Mouse (Mus musculus) mature B cell (primary cell): ENCODE results near the gene Vmn2r84.
"Not testable (repeated sequence)": the region's sequence is repeated elsewhere in the genome, so short reads cannot be mapped to it uniquely, and the experiment has no call there.

ENCODE experiments used
- in situ Hi-C: fragments of 300-500 bp; cut with MboI; formaldehyde crosslinking; loops from 2 replicates; pipeline ENCODE4 v1.14.3; 2019

The Vmn2r84 gene

GRCm38 (mm10) chr10:130394232-130394631 lies at the start of gene Vmn2r84:
Gene Vmn2r84, minus strand, starts transcription at chr10:130394332.
- in situ Hi-C loops = no loop called here

- in situ Hi-C loops = not testable (repeated sequence)
These were observed 40.2 kb upstream of the Vmn2r84 start for GRCm38 (mm10) chr10:130434185-130434898.

- in situ Hi-C loops = not testable (repeated sequence)
These were observed 35.5 kb upstream of the Vmn2r84 start, which contains the start of gene Vmn2r85 for GRCm38 (mm10) chr10:130429603-130430002. Gene Vmn2r85, minus strand, starts transcription at chr10:130429703.

DNA sequence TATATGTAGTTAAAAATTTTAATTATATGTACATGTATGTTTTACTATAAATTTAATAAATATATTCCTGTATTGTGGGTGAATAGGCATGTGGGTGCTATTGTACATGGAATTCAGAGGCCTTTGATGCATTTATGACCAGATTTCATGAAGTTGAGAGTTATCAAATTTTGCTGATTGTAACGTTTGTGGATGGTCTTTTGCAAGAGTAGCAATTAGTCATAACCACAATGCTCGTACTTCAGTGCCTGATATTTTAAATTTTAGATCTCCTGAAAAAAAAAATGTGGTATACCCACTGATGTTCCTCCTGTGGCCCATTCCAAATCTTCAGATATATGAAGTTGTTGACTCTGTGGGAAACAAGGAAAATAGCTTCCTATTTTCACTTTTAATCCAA lies 28.2 kb upstream of the Vmn2r84 start:
- in situ Hi-C loops = not testable (repeated sequence)

DNA sequence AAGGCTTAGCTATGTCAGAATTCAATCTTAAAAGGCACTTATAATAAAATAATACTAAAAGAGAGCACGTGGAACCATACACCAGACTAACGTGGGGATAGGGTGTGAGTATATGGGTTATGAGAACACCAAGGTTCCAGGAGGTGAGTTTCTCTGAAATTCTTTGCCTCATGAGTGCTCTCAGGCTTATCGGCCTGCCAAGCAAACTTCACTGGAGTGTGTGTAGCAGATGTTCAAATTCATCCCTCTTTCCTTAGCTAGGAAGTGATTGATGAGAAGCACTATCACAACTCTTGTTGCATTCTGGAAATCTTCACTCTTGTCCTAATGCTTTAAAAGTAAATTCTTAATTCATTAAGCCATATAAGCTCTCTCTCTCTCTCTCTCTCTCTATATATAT lies 26.3 kb upstream of the Vmn2r84 start:
- in situ Hi-C loops = no loop called here

GRCm38 (mm10) chr10:130419954-130420353 lies 25.8 kb upstream of the Vmn2r84 start:
- in situ Hi-C loops = not testable (repeated sequence)

GRCm38 (mm10) chr10:130416352-130416751 lies 22.2 kb upstream of the Vmn2r84 start:
- in situ Hi-C loops = not testable (repeated sequence)

DNA sequence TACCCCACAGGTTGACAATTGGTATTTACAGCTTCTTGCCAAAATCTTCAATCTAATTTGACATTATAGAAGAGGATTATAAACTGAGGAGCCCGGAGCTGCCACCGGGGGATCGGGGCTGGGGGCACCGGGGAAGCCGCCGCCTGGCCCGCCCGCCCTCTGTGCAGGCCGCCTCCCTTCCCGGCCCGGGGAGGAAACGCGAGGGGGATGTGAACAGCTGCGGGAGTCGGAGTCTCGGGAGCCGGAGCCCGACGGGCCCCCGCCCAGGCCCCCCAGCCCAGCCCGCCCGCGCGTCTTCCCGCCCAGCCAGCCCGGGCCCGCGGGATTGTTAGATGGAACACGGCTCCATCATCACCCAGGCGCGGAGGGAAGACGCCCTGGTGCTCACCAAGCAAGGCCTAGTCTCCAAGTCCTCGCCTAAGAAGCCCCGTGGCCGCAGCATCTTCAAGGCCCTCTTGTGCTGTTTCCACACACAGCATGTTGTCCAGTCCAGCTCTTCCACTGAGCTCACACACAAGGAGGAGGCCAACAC lies 18.1 kb upstream of the Vmn2r84 start:
- in situ Hi-C loops = not testable (repeated sequence)

GRCm38 (mm10) chr10:130375145-130375544 lies 19.0 kb downstream of the Vmn2r84 start:
- in situ Hi-C loops = no loop called here

GRCm38 (mm10) chr10:130372491-130373173 lies 21.5 kb downstream of the Vmn2r84 start:
- in situ Hi-C loops = no loop called here

DNA sequence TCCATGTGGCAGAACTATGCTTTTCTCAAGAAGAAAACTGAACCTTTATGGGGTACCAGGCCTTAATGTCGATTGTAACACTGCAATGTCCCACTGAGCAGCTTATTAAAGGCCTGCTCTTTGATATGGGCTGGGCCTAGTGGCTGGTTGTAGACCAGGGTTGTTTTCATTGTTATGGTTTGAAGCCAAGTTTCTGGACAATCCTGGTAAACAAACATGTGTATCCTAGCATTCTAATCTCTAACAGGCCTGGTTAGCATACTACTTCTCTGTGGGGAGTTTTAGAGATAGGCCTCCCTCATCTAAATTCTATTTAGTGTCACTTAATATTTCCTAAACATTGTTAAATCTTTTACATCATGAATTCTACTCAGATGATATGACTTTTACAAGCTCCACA lies 22.5 kb downstream of the Vmn2r84 start:
- in situ Hi-C loops = no loop called here

DNA sequence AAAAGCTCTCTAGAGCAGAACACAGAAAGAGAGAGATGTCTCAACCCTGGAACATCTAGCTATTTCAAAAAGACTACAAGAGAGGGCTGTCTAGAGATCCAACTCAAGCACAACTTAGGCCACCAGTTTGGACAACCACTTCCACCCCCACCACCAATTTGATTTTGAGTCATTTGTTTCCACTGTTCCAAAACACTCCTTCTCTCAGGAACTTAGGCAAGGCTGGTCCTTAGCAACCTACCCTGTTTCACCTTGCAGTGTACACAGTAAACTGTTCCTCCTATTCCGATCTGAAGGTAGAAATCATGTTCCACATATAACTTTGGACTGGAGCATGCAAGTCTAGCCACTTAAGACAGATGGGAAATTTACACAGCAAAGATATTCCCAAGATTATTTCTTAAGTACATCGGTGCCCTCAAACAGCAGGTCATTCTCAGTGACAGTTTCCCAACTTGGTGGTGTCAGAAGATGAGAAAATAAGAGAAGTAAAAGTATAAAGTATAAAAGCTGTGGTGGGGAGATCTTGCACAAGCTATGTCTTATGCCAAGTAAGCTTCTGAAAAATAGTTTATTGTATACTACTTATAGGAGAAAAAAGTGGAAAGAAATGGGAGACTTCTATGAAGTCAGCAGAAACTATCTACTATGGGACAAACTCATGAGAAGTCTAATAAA lies 24.0 kb downstream of the Vmn2r84 start:
- in situ Hi-C loops = no loop called here

DNA sequence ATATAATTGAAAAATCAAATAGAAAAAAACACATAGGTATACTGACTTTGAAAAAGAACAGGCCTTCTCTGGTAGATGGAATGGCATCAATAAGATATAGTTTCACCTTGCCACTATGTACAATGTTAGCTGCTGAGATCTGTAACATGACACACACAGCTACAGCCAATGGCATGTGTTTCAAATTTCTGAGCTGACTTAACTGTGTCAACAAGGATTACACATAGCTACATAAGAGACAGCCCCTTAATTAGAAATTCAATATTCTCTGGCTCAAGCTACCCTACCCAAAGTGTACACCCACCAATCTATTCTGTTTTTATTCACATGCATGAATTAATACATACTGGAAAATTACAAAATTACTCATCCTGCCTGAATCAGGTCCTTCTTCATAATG lies 25.7 kb downstream of the Vmn2r84 start:
- in situ Hi-C loops = loop anchor here (10.0 kb wide), 1 partner anchor 54 kb away; no protein-coding TSS in a partner anchor

DNA sequence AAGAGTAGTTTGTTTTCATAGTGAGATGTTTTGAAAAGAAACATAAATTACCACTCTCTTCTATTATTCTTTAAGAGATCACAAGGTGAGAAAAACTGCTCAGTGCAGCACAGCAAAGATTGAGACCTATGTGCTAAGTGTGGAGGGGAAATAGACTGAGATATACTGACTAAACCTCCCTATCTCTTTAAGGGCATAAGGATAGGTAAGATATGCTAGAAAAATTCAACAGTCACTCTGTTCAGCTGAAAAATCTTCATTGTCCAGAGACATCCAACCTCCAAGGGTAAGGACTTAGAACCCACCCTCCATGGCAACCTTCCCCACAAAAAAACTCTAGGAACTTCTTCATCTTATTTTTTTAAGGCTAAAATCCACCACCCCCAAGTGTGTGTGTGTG lies 29.4 kb downstream of the Vmn2r84 start:
- in situ Hi-C loops = loop anchor here (10.0 kb wide), 1 partner anchor 50 kb away; no protein-coding TSS in a partner anchor

- in situ Hi-C loops = loop anchor here (10.0 kb wide), 1 partner anchor 49 kb away; no protein-coding TSS in a partner anchor
These were observed 30.5 kb downstream of the Vmn2r84 start for GRCm38 (mm10) chr10:130363438-130364164.

GRCm38 (mm10) chr10:130344056-130344455 lies 50.1 kb downstream of the Vmn2r84 start:
- in situ Hi-C loops = no loop called here

DNA sequence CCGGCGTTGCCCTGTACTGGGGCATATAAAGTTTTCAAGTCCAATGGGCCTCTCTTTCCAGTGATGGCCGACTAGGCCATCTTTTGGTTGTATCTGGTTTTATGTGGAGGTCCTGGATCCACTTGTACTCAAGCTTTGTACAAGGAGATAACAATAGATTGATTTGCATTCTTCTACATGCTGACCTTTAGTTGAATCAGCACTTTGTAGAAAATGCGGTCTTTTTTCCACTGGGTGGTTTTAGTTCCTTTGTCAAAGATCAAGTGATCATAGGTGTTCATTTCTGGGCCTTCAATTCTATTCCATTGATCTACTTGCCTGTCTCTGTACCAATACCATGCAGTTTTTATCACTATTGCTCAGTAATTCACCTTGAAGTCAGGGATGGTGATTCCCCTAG lies 54.1 kb downstream of the Vmn2r84 start:
- in situ Hi-C loops = not testable (repeated sequence)

DNA sequence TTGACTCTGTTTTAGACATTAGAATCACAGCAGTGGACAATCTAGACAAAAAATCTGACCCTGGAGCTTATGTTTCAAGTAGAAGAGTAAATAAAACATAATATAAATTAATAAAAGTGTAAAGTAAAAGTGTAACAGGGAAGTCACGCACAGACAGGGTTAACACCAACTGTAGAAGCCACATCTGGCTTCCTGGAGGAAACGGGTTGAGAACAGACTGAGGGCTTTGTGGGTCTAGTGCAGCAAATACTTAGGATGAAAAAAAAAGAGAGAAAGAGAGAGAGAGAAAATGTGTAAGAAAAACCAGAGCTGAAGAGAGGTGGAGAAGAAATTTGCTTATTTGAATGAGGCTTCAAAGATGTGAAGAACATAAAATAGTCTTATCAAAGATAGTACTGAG lies 56.6 kb downstream of the Vmn2r84 start:
- in situ Hi-C loops = no loop called here

DNA sequence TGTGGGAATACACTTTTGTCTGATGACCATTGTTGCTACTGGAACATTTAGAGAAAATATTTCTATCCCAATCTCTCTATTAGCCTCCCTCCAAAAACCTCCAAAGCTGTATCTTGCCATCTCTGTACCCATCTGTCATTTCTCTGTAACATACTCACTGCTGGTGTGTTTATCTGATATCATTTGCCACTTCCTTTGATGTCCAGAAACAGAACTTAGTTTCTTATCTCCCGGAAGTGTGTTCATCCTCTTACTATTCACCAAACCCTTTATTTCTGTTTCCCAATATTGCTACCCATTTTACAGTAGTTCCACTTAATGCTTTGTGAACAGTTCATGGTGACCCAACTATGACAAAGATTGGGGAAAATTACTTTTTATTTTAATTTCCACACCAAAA lies 57.7 kb downstream of the Vmn2r84 start:
- in situ Hi-C loops = no loop called here

DNA sequence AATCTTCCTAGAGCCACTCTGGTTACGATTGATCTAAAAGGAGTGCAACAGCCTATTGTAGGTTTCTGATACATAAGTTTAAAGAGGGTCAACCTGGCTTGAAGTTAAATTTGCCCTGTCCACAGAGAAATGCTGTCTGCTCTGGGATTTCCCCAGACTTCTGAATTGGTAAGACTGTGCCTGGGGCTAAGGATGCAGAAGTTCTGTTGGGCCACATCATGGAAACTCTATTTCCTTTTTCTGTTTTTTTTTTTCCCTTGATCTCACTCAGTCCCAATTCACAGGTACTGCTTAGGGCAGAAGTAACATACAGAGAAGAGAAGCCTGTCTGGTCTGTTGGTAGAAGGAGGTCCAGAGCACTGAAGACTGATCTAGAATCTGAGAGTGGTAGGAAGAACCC lies 63.4 kb downstream of the Vmn2r84 start:
- in situ Hi-C loops = no loop called here
